Mouse (Mus musculus) ES-E14 (cell line): ENCODE data around the gene Cpne4. TPM values are rescaled to one million over a fixed set of nuclear protein-coding genes. Genes with fewer than 3 reads are reported as not detected.

Experiments used
- DNase-seq: peaks from one replicate; pipeline ENCODE4 v3.0.0-alpha.2; 2013; ENCODE audit warnings: low read depth, low spot score
- H3K27ac ChIP-seq: 2 replicates; pipeline ENCODE4 v1.5.1; 2012; ENCODE audit warnings: low read depth, mild to moderate bottlenecking, low read length, moderate library complexity, mixed read lengths; ENCODE audit not compliant: poor library complexity, insufficient read depth, severe bottlenecking
- H3K36me3 ChIP-seq: 2 replicates; pipeline ENCODE4 v1.6.1; 2012; ENCODE audit warnings: mild to moderate bottlenecking, low read length, moderate library complexity, mixed read lengths; ENCODE audit not compliant: control insufficient read depth, poor library complexity, insufficient read depth, severe bottlenecking
- H3K4me1 ChIP-seq, 2 experiments: fragments of 150-350 bp in 1 of 2; sonication (generic) in 1 of 2; 2 replicates each; pipeline ENCODE4 v1.6.1; 2012; ENCODE audit warnings: low read length in 2 of 2, mild to moderate bottlenecking in 1 of 2, mixed read lengths in 1 of 2; ENCODE audit not compliant: control insufficient read depth in 2 of 2, insufficient read depth in 2 of 2, poor library complexity in 1 of 2
- H3K4me3 ChIP-seq, 2 experiments: fragments of 150-350 bp in 1 of 2; sonication (generic) in 1 of 2; 2 replicates each; pipeline ENCODE4 v1.5.1; 2012; ENCODE audit warnings: low read length in 2 of 2, low read depth in 1 of 2, mild to moderate bottlenecking in 1 of 2, mixed read lengths in 1 of 2; ENCODE audit not compliant: insufficient read depth in 1 of 2, poor library complexity in 1 of 2, severe bottlenecking in 1 of 2
- H3K9ac ChIP-seq: 2 replicates; pipeline ENCODE4 v1.6.1; 2012; ENCODE audit warnings: low read depth, mild to moderate bottlenecking, low read length, mixed read lengths; ENCODE audit not compliant: poor library complexity, insufficient read depth, severe bottlenecking
- H3K9me3 ChIP-seq: fragments of 150-350 bp; sonication (generic); 2 replicates; pipeline ENCODE4 v1.6.1; 2012; ENCODE audit warnings: low read depth, mild to moderate bottlenecking, low read length; ENCODE audit not compliant: control insufficient read depth, insufficient read depth
- CHD2 ChIP-seq: IDR thresholded peaks from 2 replicates; pipeline ENCODE4 v1.6.1; 2014; ENCODE audit warnings: mild to moderate bottlenecking, low read depth, low read length, inconsistent platforms
- HCFC1 ChIP-seq: IDR thresholded peaks from 2 replicates; pipeline ENCODE4 v1.6.1; 2012; ENCODE audit warnings: low read length, inconsistent platforms, borderline replicate concordance; ENCODE audit not compliant: insufficient read depth
- MAFK ChIP-seq: IDR thresholded peaks from 2 replicates; pipeline ENCODE4 v1.6.1; 2014; ENCODE audit warnings: mild to moderate bottlenecking, low read depth, low read length, inconsistent platforms; ENCODE audit not compliant: insufficient read depth
- ZC3H11A ChIP-seq: IDR thresholded peaks from 2 replicates; pipeline ENCODE4 v1.6.1; 2012; ENCODE audit warnings: low read depth, mild to moderate bottlenecking, inconsistent platforms, low read length, borderline replicate concordance
- ZNF384 ChIP-seq: IDR thresholded peaks from 2 replicates; pipeline ENCODE4 v1.6.1; 2012; ENCODE audit warnings: low read depth, low read length, inconsistent platforms
- in situ Hi-C, 2 experiments: fragments of 600-800 bp; cut with MboI; formaldehyde crosslinking; loops; one replicate each; pipeline ENCODE4 v1.15.1; 2025; ENCODE audit warnings: low sequenced_read_pairs in 2 of 2, inconsistent platforms in 1 of 2; ENCODE audit not compliant: unreplicated experiment in 2 of 2
- total RNA-seq: library from RNA; depleted of rRNA; stranded (reverse); fragments of 300-350 nt; gene quantifications from 2 replicates; pipeline ENCODE4 v1.2.3, GENCODE M21; 2012

Gene Cpne4
- total RNA-seq, 1 experiment: 0.13 TPM

DNA sequence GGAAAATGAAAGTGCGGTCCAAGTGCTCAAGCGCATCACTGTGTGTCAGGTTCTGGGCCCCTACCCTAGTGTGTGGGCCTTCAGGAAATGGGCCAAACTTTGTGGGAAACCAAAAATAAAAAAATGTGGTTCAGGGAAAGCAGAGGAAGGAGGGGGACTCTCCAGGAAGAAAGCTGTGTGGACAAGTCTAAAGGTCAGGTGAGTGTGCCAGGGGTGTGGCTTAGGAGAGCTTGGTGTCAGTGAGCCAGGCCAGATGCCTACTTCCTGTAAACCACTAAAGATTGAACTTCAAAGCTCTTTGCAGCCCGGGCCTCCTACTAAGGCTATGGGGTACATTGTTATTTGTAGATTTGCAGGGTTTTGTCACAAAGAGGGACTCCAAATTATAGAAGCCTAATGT lies 327.1 kb downstream of the Cpne4 start:
- H3K4me1 ChIP-seq: no peaks in the 10 kb centered on the region
- in situ Hi-C loops: no loop called here
- no peak for DNase-seq

DNA sequence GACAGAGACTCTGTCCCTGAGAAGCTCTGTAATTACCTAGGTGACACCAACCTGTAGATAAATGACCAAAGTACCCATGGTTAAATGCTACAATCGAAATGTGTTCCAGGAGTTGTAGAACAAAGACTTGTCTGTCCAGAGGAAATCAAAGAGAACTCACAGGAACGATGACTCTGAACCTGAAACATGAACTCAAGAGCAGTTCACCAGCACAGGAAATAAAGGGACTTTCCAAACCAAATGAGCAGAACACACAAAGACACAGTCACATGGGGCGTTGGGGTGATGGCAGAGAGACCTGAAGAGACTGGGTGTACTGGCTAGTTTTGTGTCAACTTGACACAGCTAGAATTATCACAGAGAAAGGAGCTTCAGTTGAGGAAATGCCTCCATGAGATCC lies 329.9 kb downstream of the Cpne4 start:
- Histone ChIP-seq H3K36me3 (no peaks in the 10 kb centered on the region), H3K4me3 (no peak overlapping the region), H3K27ac (no peak overlapping the region), H3K4me1 (no peaks in the 10 kb centered on the region), H3K9me3 (no peaks in the 10 kb centered on the region), H3K9ac (no peak overlapping the region)
- no peak for DNase-seq
- in situ Hi-C loops: no loop called here
- TF ChIP-seq HCFC1: no peak
- TF ChIP-seq ZNF384: no peak
- TF ChIP-seq MAFK: no peak
- TF ChIP-seq ZC3H11A: no peak
- TF ChIP-seq CHD2: no peak

More for the DNA sequence above, 327.1 kb downstream of the Cpne4 start:
- Histone ChIP-seq H3K4me3 (no peak overlapping the region), H3K27ac (no peak overlapping the region), H3K36me3 (no peaks in the 10 kb centered on the region), H3K9me3 (no peaks in the 10 kb centered on the region), H3K9ac (no peak overlapping the region)
- no peak for TF ChIP-seq ZC3H11A
- no peak for TF ChIP-seq HCFC1
- no peak for TF ChIP-seq ZNF384
- TF ChIP-seq CHD2: no peak
- TF ChIP-seq MAFK: no peak

GRCm38 (mm10) chr9:104878558-104878957 lies 331.5 kb downstream of the Cpne4 start:
- H3K4me1 ChIP-seq: no peaks in the 10 kb centered on the region
- TF ChIP-seq ZC3H11A (no peak), ZNF384 (no peak), CHD2 (no peak), HCFC1 (no peak), MAFK (no peak)
- no peaks in the 10 kb centered on the region for H3K9me3 ChIP-seq
- no peak for DNase-seq
- no peak overlapping the region for H3K4me3 ChIP-seq
- H3K9ac ChIP-seq: no peak overlapping the region
- no peak overlapping the region for H3K27ac ChIP-seq
- H3K36me3 ChIP-seq: no peaks in the 10 kb centered on the region
- in situ Hi-C loops: no loop called here

GRCm38 (mm10) chr9:104890517-104890916 lies 343.4 kb downstream of the Cpne4 start:
- Histone ChIP-seq H3K9me3 (no peaks in the 10 kb centered on the region), H3K27ac (no peak overlapping the region), H3K4me1 (no peaks in the 10 kb centered on the region), H3K9ac (no peak overlapping the region), H3K36me3 (no peaks in the 10 kb centered on the region), H3K4me3 (no peak overlapping the region)
- no peak for DNase-seq
- TF ChIP-seq MAFK (no peak), HCFC1 (no peak), ZC3H11A (no peak), CHD2 (no peak)
- in situ Hi-C loops: no loop called here

DNA sequence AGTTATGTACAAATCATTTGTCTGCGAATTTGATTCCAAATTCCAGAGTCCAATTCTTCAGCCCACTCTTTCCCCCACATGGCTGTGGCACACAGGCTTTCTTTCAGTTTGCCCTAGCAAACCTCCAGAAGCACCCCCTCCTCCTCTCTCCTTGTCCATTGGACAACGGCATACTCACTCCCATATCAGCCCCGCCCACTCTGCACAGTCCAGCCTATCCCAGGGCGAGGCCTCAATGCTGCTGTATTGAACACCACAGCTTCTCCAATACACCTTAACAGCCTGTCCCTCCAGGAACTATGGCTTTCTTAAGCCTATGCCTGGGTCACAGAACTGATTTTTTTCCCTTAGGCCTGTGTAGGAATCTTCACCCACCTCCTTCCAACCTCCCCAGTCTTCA lies 348.3 kb downstream of the Cpne4 start:
- Histone ChIP-seq H3K9ac (no peak overlapping the region), H3K4me1 (no peaks in the 10 kb centered on the region), H3K9me3 (no peaks in the 10 kb centered on the region), H3K4me3 (no peak overlapping the region), H3K36me3 (no peaks in the 10 kb centered on the region), H3K27ac (no peak overlapping the region)
- DNase-seq: peak; percentile 13
- TF ChIP-seq ZNF384: no peak
- TF ChIP-seq CHD2: no peak
- TF ChIP-seq ZC3H11A: no peak
- TF ChIP-seq MAFK: no peak
- no peak for TF ChIP-seq HCFC1
- in situ Hi-C loops: no loop called here
